Mouse (Mus musculus) induced T-regulatory cell, adult 2 months (primary cell): Measurements from ENCODE around the gene Ccl22.

Experiments
- DNase-seq: peaks from one replicate; pipeline ENCODE4 v3.0.0-alpha.2; 2012; ENCODE audit warnings: low read depth

Ccl22 gene

DNA sequence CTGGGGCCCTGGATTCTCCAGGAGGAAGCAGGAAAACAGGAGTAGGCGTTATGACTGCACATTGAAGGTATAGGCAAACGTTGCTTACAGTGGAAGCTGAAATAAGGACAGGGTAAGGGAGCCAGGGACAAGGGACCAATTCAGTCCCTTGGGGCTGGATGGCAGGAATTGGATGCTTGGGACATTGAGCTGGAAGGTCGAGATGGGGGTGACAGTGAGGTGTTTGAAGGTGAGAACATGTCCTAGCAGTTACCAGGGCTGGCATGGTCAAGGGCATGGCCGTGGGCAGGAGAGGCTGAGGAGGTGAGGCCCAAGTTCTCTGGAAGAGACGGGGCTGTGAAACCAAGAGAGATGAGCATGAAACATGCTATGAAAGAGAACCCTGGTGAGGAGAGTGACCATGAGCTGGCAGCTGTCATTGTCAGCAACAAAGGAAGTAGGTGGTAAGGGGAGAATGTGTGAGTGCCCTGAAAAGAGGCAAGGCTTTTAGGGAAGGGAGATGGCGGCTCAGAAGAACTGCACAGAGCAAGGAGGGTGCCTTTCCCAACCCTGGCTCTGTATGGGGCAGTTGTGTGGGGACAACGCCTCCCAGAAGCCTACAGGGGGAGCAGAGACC lies 10.5 kb upstream of the Ccl22 start:
- DNase-seq, result no peak

DNA sequence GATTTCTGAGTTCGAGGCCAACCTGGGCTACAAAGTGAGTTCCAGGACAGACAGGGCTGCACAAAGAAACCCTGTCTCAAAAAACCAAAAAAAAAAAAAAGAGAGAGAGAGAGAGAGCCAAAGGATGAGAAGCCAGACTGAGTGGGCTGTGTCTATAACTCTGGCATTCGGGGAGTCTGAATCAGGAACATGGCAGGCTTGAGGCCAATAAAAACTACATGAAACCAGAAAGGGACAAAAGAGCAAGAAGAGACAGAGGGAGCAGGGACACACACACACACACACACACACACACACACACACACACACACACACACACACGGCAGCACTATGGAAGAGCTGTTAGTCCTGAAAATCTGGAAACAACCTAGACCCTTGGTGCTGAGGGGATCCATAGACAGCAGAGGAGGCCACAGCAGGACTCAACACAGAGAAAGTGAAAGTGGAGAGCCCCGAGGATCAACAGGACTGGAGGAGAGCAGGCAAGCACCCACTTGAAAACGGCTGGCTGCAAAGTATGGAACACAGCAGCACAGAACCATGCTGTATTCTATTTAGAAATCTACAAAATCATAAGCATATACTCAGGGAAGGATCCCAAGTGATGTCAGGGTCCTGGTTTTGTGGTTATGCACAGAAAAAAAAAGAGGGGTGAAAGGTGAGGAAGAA lies 9.8 kb upstream of the Ccl22 start:
- peak; percentile 4 for DNase-seq

DNA sequence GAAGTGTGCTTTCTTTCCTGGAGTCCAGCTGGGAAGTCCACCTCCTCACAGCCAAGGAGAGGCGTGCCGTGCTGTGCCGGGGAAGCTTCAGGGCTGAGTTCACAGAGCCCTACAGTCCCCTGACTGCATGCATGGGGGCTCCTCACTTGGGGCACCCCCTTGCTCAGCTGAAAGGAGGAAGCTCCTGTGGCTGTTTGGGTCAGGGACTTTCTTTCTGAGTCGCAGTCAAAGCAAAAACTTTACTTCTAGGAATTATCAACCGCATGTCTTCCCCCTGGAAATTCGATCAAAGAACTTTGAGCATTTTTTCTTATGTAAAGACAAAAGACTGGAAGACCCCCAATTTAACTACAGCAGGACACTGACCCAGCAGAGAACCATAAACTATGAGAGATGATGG lies 5.6 kb upstream of the Ccl22 start:
- DNase-seq, result no peak

DNA sequence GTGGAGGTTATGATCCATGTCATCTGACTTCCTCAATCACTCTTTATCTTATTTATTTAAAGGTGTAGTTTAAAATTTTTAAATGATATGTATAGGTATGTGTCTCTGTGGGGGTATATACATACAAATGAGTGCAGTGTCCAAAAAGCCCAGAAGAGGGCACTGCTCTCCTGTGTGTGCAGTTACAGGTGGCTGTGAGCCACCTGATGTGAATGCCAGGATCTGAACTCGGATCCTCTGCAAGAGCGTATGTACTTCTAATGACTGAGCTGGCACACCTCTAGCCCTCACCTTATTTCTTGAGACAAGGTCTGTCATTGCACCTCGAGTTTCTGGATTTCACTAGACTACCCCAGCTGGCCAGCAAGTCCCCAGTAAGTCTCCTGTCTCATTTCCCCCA lies 4.8 kb upstream of the Ccl22 start:
- no peak for DNase-seq

DNA sequence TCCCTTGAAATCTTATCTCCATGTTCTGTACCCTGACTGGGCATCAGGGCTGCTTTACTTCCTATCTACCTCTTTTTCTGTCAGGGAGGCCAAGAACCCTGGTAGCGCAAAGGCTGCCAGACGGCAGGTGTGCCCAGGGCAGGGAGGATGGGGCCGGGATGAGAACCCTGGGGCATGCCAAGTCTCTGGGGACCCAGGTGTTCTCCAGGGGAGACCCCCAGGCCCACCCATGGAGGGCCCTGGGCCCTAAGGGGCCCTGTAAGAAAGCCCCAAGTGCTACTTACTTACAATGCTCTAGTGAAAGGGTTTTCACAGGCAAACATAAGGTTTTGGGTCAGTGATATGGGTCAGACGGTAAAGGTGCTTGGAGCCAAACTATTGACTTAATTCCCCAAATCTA lies 3.7 kb upstream of the Ccl22 start:
- no peak for DNase-seq

DNA sequence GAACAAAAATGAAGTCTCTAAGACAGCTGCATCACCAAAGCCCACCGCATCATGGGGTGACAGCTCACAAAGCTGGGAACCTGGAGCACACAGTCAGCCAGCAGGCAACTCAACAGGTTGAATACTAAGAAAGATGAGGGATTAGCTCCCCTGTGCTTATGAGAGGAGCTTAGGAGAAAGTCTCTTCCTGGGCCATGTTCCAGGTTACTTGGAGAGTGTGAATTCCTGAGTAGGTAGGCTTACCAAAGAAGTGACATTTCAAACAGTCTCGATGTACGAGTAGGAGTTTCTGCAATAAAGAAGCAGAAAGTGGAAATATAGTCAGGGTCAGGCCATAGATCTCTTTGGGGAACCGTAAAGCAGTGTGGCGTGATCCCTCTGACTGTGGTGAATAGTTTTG lies 906 bp upstream of the Ccl22 start:
- DNase-seq, result no peak

DNA sequence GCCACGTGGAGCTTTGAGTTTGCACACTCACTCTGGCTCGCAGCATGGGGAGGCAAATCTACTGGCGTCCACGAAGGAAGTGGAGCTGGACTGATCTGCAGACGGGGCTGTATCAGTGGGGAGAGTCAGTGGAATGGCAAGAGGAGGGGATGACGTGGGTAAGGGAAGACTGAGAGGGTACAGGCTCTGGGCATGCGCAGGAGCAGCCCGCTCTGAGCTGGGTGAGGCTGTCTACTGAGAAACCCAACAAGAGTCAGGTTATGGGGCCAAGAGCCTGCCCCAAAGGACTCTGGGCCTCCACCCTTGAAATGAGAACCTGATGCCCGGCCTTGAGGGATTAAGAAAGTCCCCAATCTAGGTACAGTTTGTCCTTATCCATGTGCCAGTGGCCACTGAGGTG lies 418 bp upstream of the Ccl22 start:
- no peak for DNase-seq

GRCm38 (mm10) chr8:94746832-94747231 lies 1.4 kb downstream of the Ccl22 start:
- DNase-seq, result no peak

DNA sequence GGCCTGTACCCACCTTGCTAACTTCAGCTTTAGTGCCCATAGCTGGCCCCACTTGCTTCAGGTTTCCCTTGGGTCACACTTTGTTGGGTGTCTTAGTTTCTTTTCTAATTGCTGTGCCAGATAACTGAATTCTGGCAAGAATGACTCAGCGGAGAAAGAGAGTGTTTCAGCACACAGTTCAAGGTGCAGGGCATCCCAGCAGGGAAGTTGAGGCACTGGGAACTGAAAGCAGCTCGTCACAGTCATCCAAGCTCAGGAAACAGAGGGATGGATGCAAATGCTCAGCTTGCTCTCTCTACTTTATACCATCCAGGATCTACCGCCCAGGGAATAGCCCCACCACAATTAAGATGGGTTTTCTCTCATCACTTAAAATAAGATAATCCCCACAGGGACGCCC lies 3.0 kb downstream of the Ccl22 start:
- DNase-seq, result no peak

DNA sequence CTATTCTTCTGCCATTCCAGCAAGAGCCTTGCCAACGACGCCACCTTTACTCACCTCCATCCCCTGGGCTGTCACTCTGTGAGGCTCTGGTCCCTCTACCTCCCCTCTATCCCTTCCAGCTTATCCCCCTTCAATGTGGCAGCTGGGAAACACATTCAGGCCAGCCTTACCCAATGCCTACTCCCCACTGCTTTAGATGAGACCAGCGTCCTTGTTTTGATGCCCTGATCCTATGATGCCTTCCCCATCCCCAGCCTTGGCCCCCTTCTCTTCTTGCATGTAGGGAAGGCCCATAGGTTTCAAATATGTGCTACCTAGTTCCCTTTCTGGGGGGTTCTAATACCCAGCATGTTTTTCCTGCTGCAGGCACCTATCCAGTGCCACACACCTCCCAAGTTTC lies 4.6 kb downstream of the Ccl22 start:
- DNase-seq, result no peak

DNA sequence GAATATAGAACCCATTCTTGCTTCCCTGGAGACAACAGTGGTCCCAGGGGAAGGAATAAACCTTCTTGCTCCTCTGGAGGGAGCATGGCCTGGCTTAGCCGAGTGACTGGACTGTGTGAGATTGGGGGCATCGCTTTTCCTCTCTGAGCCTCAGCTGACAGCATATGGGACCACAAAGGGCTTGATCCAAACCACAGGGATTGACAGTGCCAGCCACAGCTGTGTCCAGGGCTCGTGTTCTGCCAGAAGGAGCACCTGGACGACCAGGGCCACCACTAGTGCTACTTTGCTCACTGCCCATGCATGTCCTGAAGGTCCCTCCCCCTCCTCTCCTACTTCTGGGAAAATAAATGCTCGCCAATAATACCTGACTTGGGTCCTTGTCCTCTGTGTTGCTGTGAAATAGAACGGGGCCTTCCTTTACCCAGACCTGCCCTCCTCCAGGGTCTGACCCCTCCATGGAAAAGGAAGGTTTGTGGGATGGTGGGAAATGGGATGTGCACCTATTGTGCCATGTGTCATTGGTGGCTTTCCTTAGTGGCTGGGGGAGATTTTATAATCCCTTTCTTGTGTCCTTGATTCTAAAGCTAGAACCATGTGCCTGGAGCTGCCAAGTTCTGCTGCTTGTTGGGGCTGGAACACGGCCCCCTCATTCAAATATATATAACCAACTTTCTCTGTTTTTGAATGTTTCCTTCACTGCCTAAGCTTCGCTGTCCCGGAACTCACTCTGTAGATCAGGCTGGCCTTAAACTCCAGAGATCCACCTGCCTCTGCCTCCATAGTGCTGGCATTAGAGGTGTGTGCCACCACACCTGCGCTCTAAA lies 5.8 kb downstream of the Ccl22 start:
- DNase-seq, result no peak

DNA sequence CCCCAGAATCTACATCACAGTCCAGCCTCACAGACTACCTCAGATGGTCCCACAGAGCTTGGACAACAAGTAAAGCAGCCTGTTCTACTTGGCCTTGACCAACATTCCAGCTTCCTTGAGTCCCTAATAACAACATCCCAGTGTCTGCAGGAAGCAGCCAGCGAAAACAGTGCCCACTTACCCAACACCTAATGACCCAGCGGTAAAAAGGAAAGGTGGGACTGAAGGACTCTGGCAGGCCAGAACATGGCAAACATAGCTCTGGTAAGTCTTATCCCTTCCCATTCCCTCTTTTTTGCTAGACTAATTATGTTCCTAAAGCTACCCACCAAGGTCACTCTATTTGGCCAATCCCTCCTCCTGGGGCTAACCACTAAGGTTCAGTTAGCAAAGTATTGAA lies 8.6 kb downstream of the Ccl22 start:
- DNase-seq, result no peak

- no peak for DNase-seq
Observed at GRCm38 (mm10) chr8:94754486-94754885, 9.1 kb downstream of the Ccl22 start.

DNA sequence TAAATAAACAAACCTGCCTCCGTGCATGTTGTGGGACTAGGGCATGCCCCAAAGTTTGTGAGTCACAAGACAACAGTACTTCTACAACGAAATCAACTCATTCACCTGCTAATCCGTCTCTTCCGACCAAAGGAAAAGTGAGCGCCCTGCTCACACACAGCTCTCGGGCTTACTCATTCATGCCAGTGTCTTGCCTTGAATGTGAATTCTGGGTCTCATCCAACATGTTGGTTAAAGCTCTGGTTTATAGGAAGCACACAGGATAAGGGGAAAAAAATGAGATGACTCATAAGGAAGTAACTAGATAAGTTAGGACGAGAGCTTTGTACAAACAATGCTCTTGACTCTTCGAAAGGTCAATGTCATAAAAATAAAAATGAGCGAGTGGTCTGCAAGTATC lies 21.6 kb downstream of the Ccl22 start:
- no peak for DNase-seq

GRCm38 (mm10) chr8:94770945-94771344 lies 25.6 kb downstream of the Ccl22 start:
- no peak for DNase-seq

- no peak for DNase-seq
Observed at GRCm38 (mm10) chr8:94771941-94772670, 26.7 kb downstream of the Ccl22 start, which contains the start of gene Cx3cl1. TSS of gene Cx3cl1 (plus strand) at chr8:94772009.

DNA sequence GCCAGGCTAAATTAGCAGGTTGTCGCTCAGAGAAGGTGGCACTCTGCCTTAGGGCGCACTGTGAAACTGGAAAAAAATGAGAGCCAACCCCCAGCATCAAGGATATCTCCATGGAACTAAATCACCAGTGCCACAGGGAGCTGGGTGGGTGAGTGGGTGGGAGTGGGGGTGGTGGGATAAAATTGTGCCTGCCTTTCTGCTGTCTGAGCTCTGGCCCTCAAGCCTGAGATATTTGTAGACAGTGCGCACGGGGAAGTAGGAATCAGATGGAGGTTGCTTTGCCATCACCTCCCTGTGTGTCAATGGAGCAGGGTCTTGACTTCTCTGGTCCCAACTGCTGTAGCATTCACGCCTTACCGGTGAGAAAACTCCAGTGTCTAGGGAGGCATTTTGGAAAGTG lies 27.7 kb downstream of the Ccl22 start:
- no peak for DNase-seq

GRCm38 (mm10) chr8:94773700-94774171 lies 28.3 kb downstream of the Ccl22 start:
- no peak for DNase-seq

DNA sequence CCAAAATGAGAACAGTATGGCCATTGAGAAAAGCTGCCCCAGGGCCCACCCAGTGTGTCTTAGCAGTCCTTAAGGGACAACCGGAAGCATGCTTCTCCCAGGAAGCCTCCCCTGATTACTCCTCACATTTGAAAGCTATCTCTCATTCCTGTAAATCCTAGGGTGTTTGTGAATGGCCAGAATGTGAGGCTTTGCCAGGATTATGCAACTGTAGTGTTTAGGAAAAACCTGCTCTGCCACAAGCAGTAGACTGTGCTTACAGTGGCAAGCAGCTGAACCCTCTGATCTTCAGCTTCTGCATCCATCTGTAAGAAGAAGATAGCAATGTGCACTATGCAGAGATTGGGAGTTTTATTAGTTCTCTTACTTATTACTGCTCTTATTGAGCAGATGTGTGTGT lies 29.2 kb downstream of the Ccl22 start:
- DNase-seq, result no peak

- DNase-seq, result no peak
Observed at GRCm38 (mm10) chr8:94776346-94776745, 31.0 kb downstream of the Ccl22 start.

DNA sequence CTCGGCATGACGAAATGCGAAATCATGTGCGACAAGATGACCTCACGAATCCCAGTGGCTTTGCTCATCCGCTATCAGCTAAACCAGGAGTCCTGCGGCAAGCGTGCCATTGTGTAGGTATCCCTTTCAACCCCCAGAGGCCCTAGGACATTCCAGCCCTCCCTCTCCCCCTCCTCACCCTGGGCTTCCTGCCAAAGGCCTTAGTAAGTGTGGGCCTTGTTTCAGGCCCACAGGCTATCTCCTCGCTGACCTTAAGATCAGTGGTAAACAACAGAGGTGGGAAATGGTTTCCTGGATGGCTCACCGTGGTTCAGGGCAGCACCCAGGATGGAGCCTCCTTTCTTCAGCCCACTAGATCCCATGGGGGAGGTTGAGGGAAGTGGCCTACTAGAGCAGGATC lies 32.6 kb downstream of the Ccl22 start:
- DNase-seq, result no peak

GRCm38 (mm10) chr8:94778473-94778872 lies 33.1 kb downstream of the Ccl22 start:
- no peak for DNase-seq
